Mouse (Mus musculus) heart, adult 10 weeks (tissue): ENCODE results near the gene Etfb. TPM values are rescaled to one million over a fixed set of nuclear protein-coding genes. Genes with fewer than 3 reads are reported as not detected.

Experiments used
- polyA plus RNA-seq: library from polyadenylated mRNA; stranded (reverse); fragments of 350-450 nt; fragmentation: Illumina TruSeq; extraction: RNeasy Lipid Tissue Mini Kit (QIAGEN cat#74804); gene quantifications from one replicate; pipeline ENCODE4 v1.2.3, GENCODE M21; 2014; ENCODE audit warnings: low read depth, low replicate concordance

The Etfb gene
- polyA plus RNA-seq = 1,679 TPM

DNA sequence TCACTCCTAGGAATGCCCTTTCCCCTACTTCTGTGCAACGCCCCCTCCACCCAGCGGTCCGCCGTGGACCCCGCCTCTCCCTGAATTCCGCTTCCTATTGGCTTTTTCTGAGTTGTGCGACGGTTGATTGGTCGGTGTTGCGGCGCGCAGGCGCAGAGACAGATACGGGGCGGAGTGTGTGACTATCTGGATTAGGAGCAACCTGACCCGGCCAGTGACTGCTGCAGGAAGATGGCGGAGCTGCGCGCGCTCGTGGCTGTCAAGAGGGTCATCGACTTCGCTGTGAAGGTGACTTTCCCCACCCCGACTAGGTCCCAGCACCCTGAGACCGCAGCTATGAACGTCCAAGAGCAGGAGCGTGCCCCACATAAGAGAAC, at the start of gene Etfb, which contains the start of gene Gm45233:
TSS of gene Etfb (plus strand) at position 167 of the 377 bp plus-strand sequence.
TSS of gene Gm45233 (plus strand) at position 212 of the 377 bp plus-strand sequence.

DNA sequence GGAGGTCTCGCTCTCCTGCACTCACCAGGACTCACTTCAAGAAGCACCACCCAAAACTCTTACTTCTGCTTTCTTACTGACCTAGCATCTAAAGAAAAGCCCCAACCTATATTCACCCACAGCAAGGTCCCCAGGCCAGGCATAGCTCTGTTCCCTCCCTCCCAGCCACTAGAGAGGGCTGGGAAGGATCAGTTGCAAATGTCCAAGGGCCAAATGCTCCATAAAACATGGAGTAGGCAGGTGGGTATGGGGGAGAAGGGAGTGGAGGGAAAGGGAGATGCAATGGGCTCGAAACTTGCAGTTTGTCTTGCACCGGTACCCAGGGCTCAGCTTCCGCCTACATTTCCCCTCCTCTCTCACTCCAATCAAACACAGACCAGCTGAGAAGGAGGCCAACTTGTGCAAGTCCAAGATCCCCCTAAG, 35.7 kb upstream of the Etfb start, which contains the start of gene Siglecg:
TSS of gene Siglecg (plus strand) at position 74 of the 423 bp plus-strand sequence.

DNA sequence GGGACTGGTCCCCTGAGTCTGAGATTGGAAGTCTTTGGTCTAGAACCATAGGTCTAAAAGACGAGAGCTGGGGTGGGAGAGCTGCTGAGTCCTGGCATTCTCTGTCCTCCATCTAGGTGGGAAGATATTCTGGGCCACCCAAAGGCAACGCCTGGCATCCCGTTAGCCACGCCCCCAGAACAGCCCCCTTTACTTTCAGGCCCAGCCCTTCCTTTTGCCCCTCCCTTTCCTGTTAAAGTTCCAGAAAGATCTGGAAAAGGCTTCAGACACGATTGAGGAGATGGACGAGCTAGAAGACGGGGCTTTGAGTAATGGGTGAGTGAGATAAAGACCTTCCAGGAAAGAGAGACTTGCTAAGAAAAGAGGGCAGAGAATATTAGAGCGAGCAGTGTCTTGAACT, 16.5 kb upstream of the Etfb start, which contains the start of gene Lim2:
TSS of gene Lim2 (plus strand) at position 265 of the 400 bp plus-strand sequence.

DNA sequence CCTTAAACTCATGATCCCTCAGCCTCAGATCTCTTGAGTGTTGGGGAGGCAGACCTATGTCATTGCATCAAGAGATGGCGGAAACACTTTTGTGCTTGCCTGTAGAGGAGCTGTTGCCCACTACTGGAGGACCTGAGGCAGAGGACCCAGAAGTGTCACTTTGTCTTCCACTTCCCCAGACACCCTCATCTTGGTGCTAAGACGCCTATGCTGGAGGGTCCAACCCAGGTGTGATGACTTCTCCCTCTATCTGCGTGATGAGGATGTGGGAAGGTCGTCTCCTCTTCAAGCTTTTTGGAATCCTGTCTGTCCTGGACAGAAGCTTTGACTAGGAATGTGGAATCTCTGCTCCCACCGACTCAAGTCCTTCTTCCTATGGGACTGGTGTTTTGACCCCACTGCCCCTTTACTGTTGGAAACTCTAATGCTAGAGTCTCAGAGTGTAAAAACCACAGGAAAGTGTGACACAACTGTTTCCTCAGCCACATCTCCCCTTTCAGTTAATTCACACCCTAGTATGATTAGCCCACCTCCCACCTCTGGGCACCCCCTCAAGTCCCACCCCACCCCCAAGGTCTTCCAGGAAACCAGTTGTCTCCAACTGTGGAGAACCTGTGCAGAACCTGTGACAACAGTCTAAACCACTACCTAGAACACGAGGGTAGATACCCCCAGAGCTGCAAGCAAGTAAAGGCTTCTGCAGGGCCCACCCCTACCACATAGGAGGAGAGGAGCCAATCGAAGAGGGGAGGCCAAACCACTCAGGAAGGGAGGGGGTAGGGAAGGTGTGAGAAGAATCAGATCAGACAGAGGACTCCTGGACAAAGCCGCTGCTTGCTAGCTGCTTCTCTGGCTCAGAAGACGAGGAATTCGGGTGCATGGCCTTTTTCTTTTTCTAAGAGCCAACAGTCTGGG, 7.3 kb upstream of the Etfb start, which contains the start of gene Nkg7:
TSS of gene Nkg7 (plus strand) at position 733 of the 915 bp plus-strand sequence.

DNA sequence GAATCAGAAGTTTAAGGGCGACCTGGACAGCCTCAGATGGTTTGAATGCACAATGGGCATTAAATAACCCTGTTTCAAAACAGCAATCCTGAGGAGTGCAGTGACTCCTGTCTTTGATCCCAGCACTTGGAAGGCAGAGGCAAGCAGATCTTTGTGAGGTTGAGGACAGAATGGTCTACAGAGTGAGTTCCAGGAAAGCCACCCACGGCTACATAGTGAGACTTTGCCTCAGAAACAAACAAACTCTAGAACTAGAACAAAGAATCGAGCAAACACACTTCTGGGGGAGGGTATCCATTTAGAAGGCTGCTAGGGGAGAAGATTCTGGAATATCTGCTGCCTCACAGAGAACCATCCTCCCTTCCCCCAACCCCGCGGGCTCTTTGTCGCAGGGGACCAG, 3.4 kb upstream of the Etfb start, which contains the start of gene Cldnd2:
TSS of gene Cldnd2 (plus strand) at position 301 of the 400 bp plus-strand sequence.

DNA sequence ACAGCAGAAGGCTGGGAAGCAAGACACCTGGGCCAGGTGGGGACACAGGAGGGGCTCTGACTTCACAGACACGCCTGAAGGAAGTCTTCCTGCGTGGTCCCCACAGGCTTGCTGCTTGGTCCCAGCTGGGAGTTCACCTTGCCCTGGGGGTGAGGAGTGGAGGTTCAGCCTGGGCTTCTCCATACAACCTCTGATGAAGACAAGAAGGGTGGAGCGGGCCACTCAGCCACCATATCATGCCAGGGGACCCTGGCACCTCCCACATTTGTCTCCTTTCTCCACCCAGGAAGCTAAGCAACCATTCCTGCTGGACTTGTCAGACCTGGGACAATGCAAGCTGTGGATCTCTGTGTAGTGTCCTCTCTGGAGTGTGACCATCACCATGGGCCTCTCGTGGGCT, 19.0 kb downstream of the Etfb start, which contains the start of gene Vsig10l:
TSS of gene Vsig10l (plus strand) at position 301 of the 400 bp plus-strand sequence.

DNA sequence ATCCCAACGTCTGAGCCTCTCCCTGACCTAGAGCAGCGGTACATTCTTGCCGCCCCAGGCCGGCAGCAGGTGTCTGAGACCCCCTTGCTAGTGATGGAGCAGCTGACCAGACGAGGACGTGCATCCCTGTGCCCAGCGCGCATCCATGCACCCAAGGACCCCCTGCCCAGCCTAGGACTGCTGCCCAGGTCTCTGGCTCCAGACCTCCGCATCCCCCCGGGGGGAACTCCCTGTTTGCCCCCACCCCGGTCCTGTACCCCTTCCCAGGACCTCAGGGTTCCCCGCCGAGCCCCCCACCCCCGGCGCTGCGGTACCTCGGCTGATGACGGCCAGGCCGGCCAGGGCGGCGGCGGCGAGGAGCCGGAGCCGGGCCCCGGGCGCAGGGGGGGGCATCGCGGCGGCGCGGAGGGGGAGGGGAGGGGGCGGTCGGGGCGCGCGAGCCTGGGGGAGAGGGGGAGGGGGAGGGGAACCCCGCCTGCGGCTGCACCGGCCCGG, 45.8 kb downstream of the Etfb start, which contains the start of gene Iglon5:
TSS of gene Iglon5 (minus strand) at position 445 of the 495 bp plus-strand sequence.

Other genes with a start within 250 kb of the Etfb start
- gene Zfp715, start 130.8 kb upstream of the Etfb start, polyA plus RNA-seq = 25.7 TPM
- gene Siglecf, start 92.7 kb upstream of the Etfb start, polyA plus RNA-seq = not detected
- 0.42 TPM for gene Siglecg, start 35.9 kb upstream of the Etfb start, polyA plus RNA-seq
- not detected for gene Lim2, start 16.4 kb upstream of the Etfb start, polyA plus RNA-seq
- gene Nkg7, start 7.0 kb upstream of the Etfb start, polyA plus RNA-seq = not detected
- gene Cldnd2, start 3.3 kb upstream of the Etfb start, polyA plus RNA-seq = not detected
- not detected for gene Gm45233, start within 50 bp of the Etfb start, polyA plus RNA-seq
- gene Vsig10l, start 19.1 kb downstream of the Etfb start, polyA plus RNA-seq = 2.5 TPM
- gene Iglon5, start 46.0 kb downstream of the Etfb start, polyA plus RNA-seq = 0.39 TPM
- gene 4931406B18Rik, start 61.9 kb downstream of the Etfb start, polyA plus RNA-seq = not detected
- gene Cd33, start 100.3 kb downstream of the Etfb start, polyA plus RNA-seq = 1.6 TPM
- gene Zfp658, start 118.2 kb downstream of the Etfb start, polyA plus RNA-seq = 1.1 TPM
- gene Zfp719, start 135.5 kb downstream of the Etfb start, polyA plus RNA-seq = 2.9 TPM
- gene Zfp819, start 163.1 kb downstream of the Etfb start, polyA plus RNA-seq = not detected
- not detected for gene Ceacam18, start 190.6 kb downstream of the Etfb start, polyA plus RNA-seq
- gene Siglece, start 216.1 kb downstream of the Etfb start, polyA plus RNA-seq = 1.2 TPM
- 2.5 TPM for gene Ctu1, start 227.9 kb downstream of the Etfb start, polyA plus RNA-seq
- gene Klk14, start 246.3 kb downstream of the Etfb start, polyA plus RNA-seq = not detected